Mouse (Mus musculus) lung, adult 2 months (tissue): Measurements from ENCODE around the gene Bbs5. TPM values are rescaled to one million over a fixed set of nuclear protein-coding genes. Genes with fewer than 3 reads are reported as not detected.
"Not testable (repeated sequence)": the region's sequence is repeated elsewhere in the genome, so short reads cannot be mapped to it uniquely, and the experiment has no call there.

Experiments used
- DNase-seq: peaks from one replicate; pipeline ENCODE4 v3.0.0; 2022
- H3K4me1 ChIP-seq: fragments of 200-500 bp; 2 replicates; pipeline ENCODE4 v1.6.1; 2011; ENCODE audit warnings: low read length; ENCODE audit not compliant: control insufficient read depth, insufficient read depth
- H3K4me3 ChIP-seq: fragments of 200-500 bp; replicated peaks from 2 replicates; pipeline ENCODE3; 2011; ENCODE audit warnings: low read depth, mild to moderate bottlenecking, control low read depth, low read length; ENCODE audit errors: extremely low read depth
- CTCF ChIP-seq: fragments of 200-500 bp; IDR thresholded peaks from 2 replicates; pipeline ENCODE4 v1.5.1; 2011; ENCODE audit warnings: mild to moderate bottlenecking, low read length, control low read depth; ENCODE audit not compliant: insufficient read depth
- POLR2A ChIP-seq: fragments of 200-500 bp; IDR thresholded peaks from 2 replicates; pipeline ENCODE4 v1.6.1; 2011; ENCODE audit warnings: low read depth, mild to moderate bottlenecking, control low read depth, low read length, borderline replicate concordance; ENCODE audit errors: extremely low read depth
- WGBS: fragments of 180-500 bp; shearing (Covaris S2); methylation state at CpG from one replicate; pipeline ENCODE4 v1.1.7; 2018; 5-methylcytosine and 5-hydroxymethylcytosine counted together
- polyA plus RNA-seq: library from polyadenylated mRNA; depleted of rRNA; stranded (reverse); fragments of >200 nt; gene quantifications from 2 replicates; pipeline ENCODE4 v1.2.3, GENCODE M21; 2012

Bbs5 gene
- polyA plus RNA-seq, 1 experiment: 2.2 TPM

- 91% methylated on average over 4 of the region's 4 CpGs for WGBS
- TF ChIP-seq CTCF (no peak), POLR2A (no peak)
- no peaks in the 10 kb centered on the region for H3K4me1 ChIP-seq
- H3K4me3 ChIP-seq: no peak overlapping the region
- no peak for DNase-seq
Measured at GRCm38 (mm10) chr2:69667656-69668055, 20.7 kb downstream of the Bbs5 start.

GRCm38 (mm10) chr2:69668414-69668813 is 21.4 kb downstream of the Bbs5 start:
- no peaks in the 10 kb centered on the region for H3K4me1 ChIP-seq
- no peak overlapping the region for H3K4me3 ChIP-seq
- WGBS: 71% methylated on average over 6 of the region's 6 CpGs
- no peak for DNase-seq
- TF ChIP-seq POLR2A (no peak), CTCF (no peak)

- Histone ChIP-seq H3K4me3 (no peak within 1 kb of the TSS), H3K4me1 (no peaks in the 10 kb centered on the region)
- WGBS: 82% methylated on average over 9 of the region's 9 CpGs
- TF ChIP-seq POLR2A: no peak
- TF ChIP-seq CTCF: no peak
- DNase-seq: no peak
Measured at GRCm38 (mm10) chr2:69669853-69670252, 22.9 kb downstream of the Bbs5 start, which contains the start of gene Klhl41. Gene Klhl41 (plus strand): TSS chr2:69670120.

GRCm38 (mm10) chr2:69673723-69674122 is 26.8 kb downstream of the Bbs5 start:
- Histone ChIP-seq H3K4me3 (no peak overlapping the region), H3K4me1 (no peaks in the 10 kb centered on the region)
- 59% methylated on average over 5 of the region's 5 CpGs for WGBS
- no peak for TF ChIP-seq POLR2A
- TF ChIP-seq CTCF: no peak
- no peak for DNase-seq

GRCm38 (mm10) chr2:69675266-69675665 is 28.3 kb downstream of the Bbs5 start:
- H3K4me1 ChIP-seq: no peaks in the 10 kb centered on the region
- no peak overlapping the region for H3K4me3 ChIP-seq
- TF ChIP-seq POLR2A (no peak), CTCF (no peak)
- no peak for DNase-seq
- 91% methylated on average over 9 of the region's 9 CpGs for WGBS

- TF ChIP-seq CTCF: no peak
- TF ChIP-seq POLR2A: no peak
- WGBS: 48% methylated on average over 2 of the region's 2 CpGs
- no peak for DNase-seq
- Histone ChIP-seq H3K4me3 (no peak overlapping the region), H3K4me1 (no peaks in the 10 kb centered on the region)
Measured at GRCm38 (mm10) chr2:69676713-69677112, 29.7 kb downstream of the Bbs5 start.

- DNase-seq: not testable (repeated sequence)
Measured at GRCm38 (mm10) chr2:69677215-69677614, 30.2 kb downstream of the Bbs5 start.

GRCm38 (mm10) chr2:69679990-69680389 is 33.0 kb downstream of the Bbs5 start:
- 61% methylated on average over 6 of the region's 6 CpGs for WGBS
- H3K4me3 ChIP-seq: no peak overlapping the region
- no peak for DNase-seq
- H3K4me1 ChIP-seq: no peaks in the 10 kb centered on the region
- TF ChIP-seq POLR2A (no peak), CTCF (no peak)

More at GRCm38 (mm10) chr2:69677215-69677614, 30.2 kb downstream of the Bbs5 start:
- H3K4me1 ChIP-seq, H3K4me3 ChIP-seq: not testable (repeated sequence)
- 92% methylated on average over 2 of the region's 2 CpGs for WGBS

- no peak overlapping the region for H3K4me3 ChIP-seq
- TF ChIP-seq POLR2A (no peak), CTCF (no peak)
- DNase-seq: no peak
- no peaks in the 10 kb centered on the region for H3K4me1 ChIP-seq
- 84% methylated on average over 4 of the region's 4 CpGs for WGBS
Measured at GRCm38 (mm10) chr2:69681931-69682330, 35.0 kb downstream of the Bbs5 start.

- Histone ChIP-seq H3K4me1 (no peaks in the 10 kb centered on the region), H3K4me3 (no peak overlapping the region)
- 84% methylated on average over 13 of the region's 13 CpGs for WGBS
- no peak for DNase-seq
- no peak for TF ChIP-seq CTCF
- TF ChIP-seq POLR2A: no peak
Measured at GRCm38 (mm10) chr2:69683036-69683805, 36.2 kb downstream of the Bbs5 start.

GRCm38 (mm10) chr2:69684488-69684887 is 37.5 kb downstream of the Bbs5 start:
- WGBS: 91% methylated on average over 3 of the region's 3 CpGs
- H3K4me3 ChIP-seq: no peak overlapping the region
- no peaks in the 10 kb centered on the region for H3K4me1 ChIP-seq
- TF ChIP-seq CTCF (no peak), POLR2A (no peak)
- DNase-seq: no peak
